Mouse (Mus musculus) cerebellum, postnatal 25 days (tissue): ENCODE data around the gene Gm8005.
"Not testable (repeated sequence)": the region's sequence is repeated elsewhere in the genome, so short reads cannot be mapped to it uniquely, and the experiment has no call there.

ENCODE experiments used
- DNase-seq, 2 experiments: peaks; one replicate each; pipeline ENCODE4 v3.0.0; 2021; ENCODE audit warnings: mixed read lengths in 2 of 2

The Gm8005 gene

DNA sequence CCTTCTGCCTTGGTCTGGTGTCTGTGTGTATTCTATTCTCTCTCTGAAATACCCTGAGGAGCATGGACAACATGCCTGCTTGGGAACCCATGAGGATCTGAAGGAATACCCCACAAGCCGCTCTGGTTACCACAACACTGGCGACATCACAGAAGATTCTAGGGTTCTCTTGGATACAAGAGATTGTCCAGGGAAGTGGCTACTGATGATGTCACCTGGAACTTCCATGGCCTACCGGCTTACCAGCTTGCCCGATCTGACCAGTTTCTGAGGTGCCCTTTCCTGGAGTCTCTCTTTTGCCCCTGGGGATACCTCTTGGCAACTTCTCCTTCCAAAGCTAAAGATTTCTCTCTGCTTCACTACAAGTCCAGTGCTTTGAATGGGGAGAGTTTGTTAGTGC lies at the start of gene Gm8005:
Gene Gm8005, minus strand, starts transcription at position 101 of the 400 bp plus-strand sequence.
- DNase-seq: not testable (repeated sequence)

DNA sequence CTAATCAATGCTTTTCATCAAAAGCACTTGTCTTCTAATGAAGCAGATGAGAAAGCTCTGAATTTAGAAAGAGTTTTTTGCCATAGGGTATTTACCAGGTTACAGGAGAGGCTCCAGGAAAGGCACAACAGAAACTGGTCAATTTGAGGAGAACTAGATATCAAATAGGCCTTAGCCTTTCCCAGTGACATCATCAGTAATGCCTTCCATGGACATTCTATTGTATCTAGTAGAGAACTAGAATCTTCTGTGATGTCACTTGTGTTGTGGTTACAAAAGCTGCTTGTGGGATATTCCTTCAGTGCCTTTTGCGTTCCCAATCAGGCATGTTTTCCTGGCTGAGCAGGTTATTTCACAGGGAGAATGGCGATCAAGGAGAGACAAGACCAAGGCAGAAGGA lies 24.1 kb upstream of the Gm8005 start, which contains the start of gene Gm8011:
Gene Gm8011, plus strand, starts transcription at position 301 of the 400 bp plus-strand sequence.
- DNase-seq: not testable (repeated sequence)
